Mouse (Mus musculus): Measurements from ENCODE around the gene Kbtbd4. TPM values are rescaled to one million over a fixed set of nuclear protein-coding genes. Genes with fewer than 3 reads are reported as not detected.

Gene Kbtbd4
- total and polyA plus RNA-seq, 3 experiments, result 19.5 to 21.7 (median 20.5) TPM

DNA sequence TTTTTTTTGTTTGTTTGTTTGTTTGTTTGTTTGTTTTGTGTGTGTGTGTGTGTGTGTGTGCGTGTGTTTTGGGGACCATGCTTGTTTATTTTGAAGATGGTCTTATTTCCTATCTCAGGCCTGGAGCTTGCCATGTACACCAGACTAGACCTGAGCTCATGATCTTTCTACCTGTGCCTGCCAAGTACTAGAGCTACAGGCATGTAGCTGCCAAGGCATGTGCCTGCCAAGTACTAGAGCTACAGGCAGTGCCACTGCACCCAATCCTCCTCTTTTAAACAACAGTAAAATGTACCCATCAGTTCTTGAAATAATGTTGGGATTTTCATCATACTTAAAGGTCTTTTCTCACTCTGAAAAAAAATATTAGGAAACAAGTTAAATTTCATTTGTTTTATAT, 30.5 kb upstream of the Kbtbd4 start:
- no peaks in the 10 kb centered on the region for H3K27me3 ChIP-seq (replicated peaks)
- H3K27ac ChIP-seq (ENCODE audit: insufficient read depth, low read depth), result no peak overlapping the region
- H3K4me3 ChIP-seq (replicated peaks in 1 of 3; ENCODE audit: low read depth in 2 of 3, low read length in 2 of 3, poor library complexity in 1 of 3), result no peak overlapping the region
- H3K4me1 ChIP-seq (ENCODE audit: control insufficient read depth in 1 of 2, insufficient read depth in 2 of 2), result peaks cover 0 to 5% of the 10 kb centered on the region in 2 experiments; a peak in 1 of 4 replicates
- H3K4me2 ChIP-seq (ENCODE audit: insufficient read depth, low read depth, poor library complexity, severe bottlenecking), result no peak overlapping the region
- H3K9me3 ChIP-seq (replicated peaks; ENCODE audit: low read length), result no peaks in the 10 kb centered on the region
- no peak overlapping the region for H3K9ac ChIP-seq (ENCODE audit: insufficient read depth, low read depth)
- dilution Hi-C loops (cut with MboI; ENCODE audit: extremely low pct_ligation_motif_present, extremely low pct_unique_long_range_greater_than_20kb, low sequenced_read_pairs), result no loop called here
- in situ Hi-C loops (cut with MboI; ENCODE audit: low pct_ligation_motif_present, low pct_unique_long_range_greater_than_20kb, low sequenced_read_pairs), result no loop called here
- peaks cover 0 to under 1% of the 10 kb centered on the region in 2 experiments for H3K36me3 ChIP-seq (replicated peaks in 1 of 2; ENCODE audit: control insufficient read depth in 1 of 2, insufficient read depth in 1 of 2, low read length in 1 of 2)
- no peaks in the 10 kb centered on the region for H3K79me2 ChIP-seq (replicated peaks; ENCODE audit: control insufficient read depth, extremely low read depth, insufficient read depth, poor library complexity, severe bottlenecking)
- DNase-seq (ENCODE audit: extremely low read depth), result no peak
- TF ChIP-seq TCF12 (IDR thresholded peaks at IDR 0.05; ENCODE audit: low read depth, low read length), result no peak
- no peak for TF ChIP-seq UBTF (IDR thresholded peaks at IDR 0.05; ENCODE audit: low read depth, low read length)
- no peak for TF ChIP-seq CHD1 (IDR thresholded peaks at IDR 0.05; ENCODE audit: low read depth, low read length)
- no peak for TF ChIP-seq MEF2A (IDR thresholded peaks at IDR 0.05; ENCODE audit: borderline replicate concordance, low read depth, low read length)
- no peak for TF ChIP-seq JUN (IDR thresholded peaks at IDR 0.05; ENCODE audit: insufficient read depth, low read depth, low read length)
- TF ChIP-seq NRF1 (IDR thresholded peaks at IDR 0.05; ENCODE audit: low read depth, low read length), result no peak

DNA sequence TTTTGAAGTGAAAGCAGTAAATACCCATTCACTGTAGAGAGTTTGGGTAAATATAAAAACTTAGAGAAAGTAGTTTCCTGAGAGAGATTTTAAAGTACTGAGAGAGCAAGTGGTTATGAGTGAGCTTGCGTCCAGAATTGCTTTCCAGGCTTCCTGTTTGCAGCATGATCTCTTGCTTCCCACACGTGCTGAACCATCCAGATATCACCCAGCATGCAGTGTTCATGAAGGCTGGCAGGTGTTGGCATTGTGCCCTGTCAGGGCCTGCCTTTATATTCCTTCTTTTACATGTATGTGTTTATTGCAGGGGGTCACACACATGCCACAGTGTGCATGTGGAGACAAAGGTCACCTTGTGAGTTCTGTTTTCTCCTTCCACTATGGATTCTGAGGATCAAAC, 29.3 kb upstream of the Kbtbd4 start:
- H3K4me3 ChIP-seq (replicated peaks in 1 of 3; ENCODE audit: low read depth in 2 of 3, low read length in 2 of 3, poor library complexity in 1 of 3), result no peak overlapping the region
- in situ Hi-C loops (cut with MboI; ENCODE audit: low pct_ligation_motif_present, low pct_unique_long_range_greater_than_20kb, low sequenced_read_pairs), result no loop called here

DNA sequence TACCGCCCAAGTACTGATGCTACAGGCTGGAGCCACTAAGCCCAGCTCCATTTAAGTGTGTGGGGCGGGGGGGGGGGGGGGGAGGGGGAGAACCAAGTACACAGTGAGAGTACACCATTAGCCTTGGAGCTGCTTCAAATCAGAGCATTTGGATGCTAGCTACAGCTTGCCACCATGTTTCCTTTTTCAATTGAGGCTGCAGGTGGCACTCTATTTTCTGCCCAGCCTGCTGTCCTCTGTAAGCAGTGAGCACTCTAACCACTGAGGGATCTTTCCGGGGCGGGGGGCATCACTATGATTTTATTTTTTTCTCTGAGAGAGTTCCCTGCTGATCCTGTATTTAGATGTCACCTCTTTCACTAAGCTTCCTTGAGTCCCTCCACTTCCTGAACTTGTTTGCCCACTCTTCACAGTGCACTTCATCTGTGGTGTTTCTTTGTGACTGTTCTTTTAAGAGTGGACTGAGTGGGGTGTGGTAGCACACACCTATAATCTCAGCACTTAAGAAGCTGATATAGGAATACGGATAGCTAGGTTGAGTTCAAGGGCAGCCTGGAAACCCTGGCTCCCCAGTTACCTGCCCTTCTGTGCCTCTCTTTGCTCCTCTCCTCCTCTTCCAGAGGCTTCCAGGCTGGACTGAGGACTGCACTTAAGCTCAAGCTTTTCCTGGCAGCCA, 26.8 kb upstream of the Kbtbd4 start:
- Histone ChIP-seq H3K36me3 (replicated peaks in 1 of 2; ENCODE audit: control insufficient read depth in 1 of 2, insufficient read depth in 1 of 2, low read length in 1 of 2) (no peaks in the 10 kb centered on the region), H3K9me3 (replicated peaks; ENCODE audit: low read length) (no peaks in the 10 kb centered on the region), H3K79me2 (replicated peaks; ENCODE audit: control insufficient read depth, extremely low read depth, insufficient read depth, poor library complexity, severe bottlenecking) (no peaks in the 10 kb centered on the region), H3K27ac (ENCODE audit: insufficient read depth, low read depth) (no peak overlapping the region), H3K4me3 (replicated peaks in 1 of 3; ENCODE audit: low read depth in 2 of 3, low read length in 2 of 3, poor library complexity in 1 of 3) (no peak overlapping the region), H3K27me3 (replicated peaks) (peaks cover 2% of the 10 kb centered on the region), H3K9ac (ENCODE audit: insufficient read depth, low read depth) (no peak overlapping the region), H3K4me2 (ENCODE audit: insufficient read depth, low read depth, poor library complexity, severe bottlenecking) (no peak overlapping the region), H3K4me1 (ENCODE audit: control insufficient read depth in 1 of 2, insufficient read depth in 2 of 2) (no peaks in the 10 kb centered on the region)
- dilution Hi-C loops (cut with MboI; ENCODE audit: extremely low pct_ligation_motif_present, extremely low pct_unique_long_range_greater_than_20kb, low sequenced_read_pairs) (no loop called here), in situ Hi-C loops (cut with MboI; ENCODE audit: low pct_ligation_motif_present, low pct_unique_long_range_greater_than_20kb, low sequenced_read_pairs) (no loop called here)
- TF ChIP-seq RAD21 (IDR thresholded peaks at IDR 0.05; ENCODE audit: low read depth, low read length), result no peak
- TF ChIP-seq ELF1 (IDR thresholded peaks at IDR 0.05; ENCODE audit: low read depth, low read length), result no peak
- TF ChIP-seq POLR2A (IDR thresholded peaks at IDR 0.05; ENCODE audit: low read depth, low read length), result no peak
- no peak for TF ChIP-seq BHLHE40 (IDR thresholded peaks at IDR 0.05; ENCODE audit: low read depth, low read length)
- TF ChIP-seq CTCF (conservative IDR thresholded peaks at IDR 0.05 in 1 of 2, IDR thresholded peaks at IDR 0.05 in 1 of 2; ENCODE audit: low read depth in 2 of 2, low read length in 2 of 2), result peak in 1 of 2 experiments; percentile 3; a peak in 1 of 4 replicates
- no peak for DNase-seq (ENCODE audit: extremely low read depth)

More for the DNA sequence above, 29.3 kb upstream of the Kbtbd4 start:
- Histone ChIP-seq H3K9me3 (replicated peaks; ENCODE audit: low read length) (no peaks in the 10 kb centered on the region), H3K27ac (ENCODE audit: insufficient read depth, low read depth) (no peak overlapping the region), H3K9ac (ENCODE audit: insufficient read depth, low read depth) (no peak overlapping the region), H3K4me1 (ENCODE audit: control insufficient read depth in 1 of 2, insufficient read depth in 2 of 2) (peaks cover 0 to 5% of the 10 kb centered on the region in 2 experiments; a peak in 1 of 4 replicates), H3K4me2 (ENCODE audit: insufficient read depth, low read depth, poor library complexity, severe bottlenecking) (no peak overlapping the region), H3K36me3 (replicated peaks in 1 of 2; ENCODE audit: control insufficient read depth in 1 of 2, insufficient read depth in 1 of 2, low read length in 1 of 2) (no peaks in the 10 kb centered on the region), H3K27me3 (replicated peaks) (no peaks in the 10 kb centered on the region), H3K79me2 (replicated peaks; ENCODE audit: control insufficient read depth, extremely low read depth, insufficient read depth, poor library complexity, severe bottlenecking) (no peaks in the 10 kb centered on the region)
- no peak for DNase-seq (ENCODE audit: extremely low read depth)
- no peak for TF ChIP-seq SMC3 (IDR thresholded peaks at IDR 0.05; ENCODE audit: low read depth, low read length)
- no peak for TF ChIP-seq CHD2 (IDR thresholded peaks at IDR 0.05; ENCODE audit: low read length)
- TF ChIP-seq PAX5 (IDR thresholded peaks at IDR 0.05; ENCODE audit: low read length), result no peak
- TF ChIP-seq EP300 (IDR thresholded peaks at IDR 0.05; ENCODE audit: low read length), result no peak
- no peak for TF ChIP-seq POLR2AphosphoS2 (IDR thresholded peaks at IDR 0.05; ENCODE audit: low read depth, low read length)
- TF ChIP-seq E2F4 (IDR thresholded peaks at IDR 0.05; ENCODE audit: insufficient replicate concordance, low read depth, low read length), result no peak
- no peak for TF ChIP-seq RAD21 (IDR thresholded peaks at IDR 0.05; ENCODE audit: low read depth, low read length)
- no peak for TF ChIP-seq KAT2A (IDR thresholded peaks at IDR 0.05; ENCODE audit: insufficient replicate concordance, low read length)
- TF ChIP-seq ZC3H11A (IDR thresholded peaks at IDR 0.05; ENCODE audit: low read depth, low read length), result no peak
- dilution Hi-C loops (cut with MboI; ENCODE audit: extremely low pct_ligation_motif_present, extremely low pct_unique_long_range_greater_than_20kb, low sequenced_read_pairs), result no loop called here

Data from CH12.LX (cell line).